Mouse (Mus musculus) adrenal gland, postnatal 0 days (tissue): ENCODE data around the gene Ctag2. TPM values are rescaled to one million over a fixed set of nuclear protein-coding genes. Genes with fewer than 3 reads are reported as not detected.

Experiments used
- polyA plus RNA-seq: library from polyadenylated mRNA; unstranded; fragments of >200 nt; fragmentation: Nextera tagmentation; extraction: Ambion mirVana; gene quantifications from 2 replicates; pipeline ENCODE4 v1.2.1, GENCODE M21; 2015

Ctag2 gene
- polyA plus RNA-seq, result not detected in 2 replicates

GRCm38 (mm10) chrX:65047344-65047743, at the start of gene Ctag2:
TSS of gene Ctag2 (plus strand) at chrX:65047644.

